Mouse (Mus musculus): Measurements from ENCODE around the gene Ddx17.

- TF ChIP-seq CTCF (IDR thresholded peaks at IDR 0.05; ENCODE audit: control insufficient read depth, insufficient read depth, insufficient replicate concordance, low read depth, low read length) (no peak), POLR2A (IDR thresholded peaks at IDR 0.05; ENCODE audit: control insufficient read depth, low read depth, low read length) (no peak)
Measured at GRCm38 (mm10) chr15:79548226-79548625, 1.7 kb upstream of the Ddx17 start.
